Mouse (Mus musculus) bone marrow macrophage, adult 2 months (primary cell): ENCODE measurements around the gene Bmper. TPM values are rescaled to one million over a fixed set of nuclear protein-coding genes. Genes with fewer than 3 reads are reported as not detected.

Source experiments
- H3K27ac ChIP-seq: 2 replicates; pipeline ENCODE4 v1.5.1; 2012; ENCODE audit warnings: low read depth, low read length; ENCODE audit not compliant: insufficient read depth
- H3K4me1 ChIP-seq: 2 replicates; pipeline ENCODE4 v1.6.1; 2012; ENCODE audit warnings: low read length; ENCODE audit not compliant: control insufficient read depth, insufficient read depth
- H3K4me3 ChIP-seq: 2 replicates; pipeline ENCODE4 v1.5.1; 2012; ENCODE audit warnings: mild to moderate bottlenecking, low read length, moderate library complexity; ENCODE audit not compliant: insufficient read depth
- CTCF ChIP-seq: IDR thresholded peaks from 2 replicates; pipeline ENCODE4 v1.5.1; 2012; ENCODE audit warnings: low read depth, mild to moderate bottlenecking, low read length, moderate library complexity
- POLR2A ChIP-seq: IDR thresholded peaks from 2 replicates; pipeline ENCODE4 v1.6.1; 2012; ENCODE audit warnings: mild to moderate bottlenecking, low read depth, low read length, borderline replicate concordance
- polyA plus RNA-seq: library from polyadenylated mRNA; stranded (reverse); fragments of >200 nt; gene quantifications from 2 replicates; pipeline ENCODE4 v1.2.4, GENCODE M21; 2012; ENCODE audit not compliant: missing spikeins, insufficient read depth, insufficient read length

The Bmper gene
- polyA plus RNA-seq, 1 experiment = not detected

DNA sequence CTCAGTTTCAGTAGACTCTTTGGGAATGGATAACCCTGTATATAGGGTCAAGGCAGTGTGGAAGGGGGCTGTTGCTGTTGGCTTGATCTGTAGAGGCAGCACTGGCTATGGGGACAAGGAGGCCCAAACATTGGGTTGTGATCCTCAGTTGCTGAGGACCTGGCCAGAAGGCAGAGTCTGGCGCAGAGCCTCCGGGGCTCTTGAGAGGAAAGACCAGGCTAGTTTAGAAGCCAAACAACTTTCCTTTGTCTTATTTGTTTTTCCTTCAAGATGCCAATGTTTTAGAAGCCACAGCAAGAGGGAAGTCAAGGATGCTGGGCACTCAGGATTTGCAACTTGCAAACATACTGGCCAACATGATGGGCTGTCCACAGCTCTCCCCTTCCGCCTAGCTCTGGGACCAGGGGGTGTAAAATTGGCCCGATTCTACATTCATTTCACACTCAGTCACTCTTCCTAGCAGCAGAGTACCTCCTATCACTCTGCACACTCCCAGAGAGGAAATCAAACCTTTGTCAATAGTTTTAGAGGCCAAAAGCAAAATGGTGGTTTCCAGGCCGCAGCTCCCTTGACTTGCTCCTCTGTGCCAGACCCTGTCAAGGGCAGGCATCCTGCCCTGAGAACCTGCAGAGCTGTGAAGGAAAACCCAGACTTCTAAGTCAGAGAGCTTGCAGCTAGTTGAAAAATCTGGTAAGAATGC is 92.9 kb downstream of the Bmper start:
- no peak for TF ChIP-seq POLR2A
- Histone ChIP-seq H3K27ac (no peak overlapping the region), H3K4me1 (no peaks in the 10 kb centered on the region), H3K4me3 (no peak overlapping the region)

DNA sequence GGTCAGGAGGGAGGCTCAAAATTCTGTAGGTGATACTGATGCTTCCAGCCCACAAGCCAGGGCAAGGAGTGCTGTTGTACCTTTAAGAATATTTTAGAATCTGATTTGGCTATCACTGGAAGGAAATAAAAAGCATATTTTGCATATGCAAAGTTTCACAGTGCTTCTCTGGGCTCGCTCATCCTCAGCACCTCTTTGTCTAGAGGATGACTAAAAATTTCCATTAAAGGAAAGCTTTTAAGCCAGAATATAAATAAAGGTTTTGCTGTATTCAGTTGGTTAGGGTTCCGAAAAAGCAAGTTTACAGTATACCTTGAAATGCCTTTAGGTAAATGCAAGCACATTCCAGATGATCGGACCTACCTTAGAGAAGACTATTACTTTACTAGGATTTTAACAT is 105.0 kb downstream of the Bmper start:
- H3K4me1 ChIP-seq = no peaks in the 10 kb centered on the region
- TF ChIP-seq POLR2A (no peak), CTCF (no peak)
- no peak overlapping the region for H3K4me3 ChIP-seq
- H3K27ac ChIP-seq = no peak overlapping the region

DNA sequence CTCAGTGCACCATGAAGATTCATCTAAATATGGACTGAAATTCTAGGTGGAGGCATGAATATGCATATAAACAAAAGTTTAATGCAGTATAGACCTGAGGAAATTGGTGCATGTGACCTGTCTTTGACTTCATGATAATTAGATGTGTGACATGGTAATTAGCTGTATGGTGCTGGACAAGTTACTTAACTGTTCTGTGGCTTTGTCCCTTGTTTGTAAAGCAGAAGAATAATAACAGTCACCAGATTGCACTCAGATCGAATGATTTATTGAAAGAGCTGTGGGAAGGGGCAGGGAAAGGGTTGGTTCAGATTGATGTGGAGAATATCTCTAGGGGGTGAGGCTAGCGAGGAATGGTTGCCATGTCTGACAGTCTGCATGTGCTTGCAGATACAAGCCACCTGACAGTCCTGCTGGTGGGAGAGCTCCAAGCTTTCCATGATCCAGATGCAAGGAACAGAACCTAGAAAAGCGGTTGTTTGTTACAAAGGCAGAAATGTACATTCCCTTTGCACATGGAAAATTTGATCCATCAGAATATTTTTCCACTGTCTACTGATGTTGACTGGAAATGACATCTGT is 110.3 kb downstream of the Bmper start:
- Histone ChIP-seq H3K4me1 (no peaks in the 10 kb centered on the region), H3K27ac (no peak overlapping the region), H3K4me3 (no peak overlapping the region)
- no peak for TF ChIP-seq POLR2A
- no peak for TF ChIP-seq CTCF

DNA sequence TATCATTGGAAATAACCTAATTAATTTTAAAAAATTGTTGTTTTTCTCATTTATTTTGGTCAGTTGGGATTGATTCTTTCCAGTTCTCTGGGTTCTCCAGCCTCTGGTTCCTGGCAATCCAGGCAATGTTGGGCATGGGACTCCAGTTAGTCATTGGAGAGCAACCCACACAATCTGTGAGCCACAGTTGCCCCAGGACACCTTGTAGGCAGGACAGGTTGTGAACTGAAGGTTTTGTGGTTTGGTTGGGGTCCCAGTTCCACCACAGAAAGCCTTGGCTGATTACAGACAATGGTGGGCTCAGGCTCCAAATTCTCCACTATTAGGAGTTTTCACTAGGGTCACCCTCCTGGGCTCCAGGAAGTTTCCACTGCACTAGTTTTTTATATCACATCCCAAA is 117.7 kb downstream of the Bmper start:
- no peak for TF ChIP-seq POLR2A
- no peak for TF ChIP-seq CTCF
- Histone ChIP-seq H3K27ac (no peak overlapping the region), H3K4me3 (no peak overlapping the region), H3K4me1 (no peaks in the 10 kb centered on the region)

DNA sequence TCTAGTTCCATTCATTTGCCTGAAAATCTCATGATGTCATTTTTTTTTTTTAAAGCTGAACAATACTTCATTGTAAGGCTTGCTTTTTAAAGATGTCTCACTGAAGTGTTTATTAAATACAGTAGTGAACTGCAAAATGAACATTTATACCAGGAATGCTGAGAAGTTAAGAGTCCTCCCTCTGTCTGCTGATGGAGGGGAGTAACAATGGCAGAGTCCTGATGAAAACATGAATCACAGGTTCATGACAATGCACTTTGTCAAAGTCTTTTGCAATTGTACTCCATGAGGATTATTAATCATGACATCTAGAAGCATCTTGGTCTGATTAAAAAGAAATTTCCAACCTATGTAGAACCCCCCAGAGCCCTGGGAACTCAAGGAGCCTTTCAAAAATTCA is 118.4 kb downstream of the Bmper start:
- Histone ChIP-seq H3K4me1 (no peaks in the 10 kb centered on the region), H3K27ac (no peak overlapping the region), H3K4me3 (no peak overlapping the region)
- TF ChIP-seq POLR2A = no peak
- TF ChIP-seq CTCF = no peak

DNA sequence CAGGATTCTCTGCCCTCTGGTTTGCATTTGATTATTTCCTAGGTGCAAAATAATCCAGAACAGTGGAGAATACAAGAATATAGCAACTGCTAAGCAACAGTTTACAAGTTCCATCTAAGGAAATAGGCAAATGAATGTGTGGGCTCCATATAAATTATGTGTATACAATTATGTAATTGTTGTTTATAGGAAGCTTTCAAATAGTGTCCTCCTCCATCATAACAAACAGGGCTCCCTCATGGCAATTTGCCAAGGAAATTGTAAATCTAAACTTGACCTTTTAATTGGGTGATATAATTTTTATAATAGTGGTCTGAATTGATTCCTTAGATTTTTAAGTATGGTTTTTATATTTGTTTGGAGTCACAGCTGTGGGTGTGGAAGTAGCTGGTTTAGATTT is 121.5 kb downstream of the Bmper start:
- Histone ChIP-seq H3K4me3 (no peak overlapping the region), H3K27ac (no peak overlapping the region), H3K4me1 (no peaks in the 10 kb centered on the region)
- TF ChIP-seq POLR2A (no peak), CTCF (no peak)

DNA sequence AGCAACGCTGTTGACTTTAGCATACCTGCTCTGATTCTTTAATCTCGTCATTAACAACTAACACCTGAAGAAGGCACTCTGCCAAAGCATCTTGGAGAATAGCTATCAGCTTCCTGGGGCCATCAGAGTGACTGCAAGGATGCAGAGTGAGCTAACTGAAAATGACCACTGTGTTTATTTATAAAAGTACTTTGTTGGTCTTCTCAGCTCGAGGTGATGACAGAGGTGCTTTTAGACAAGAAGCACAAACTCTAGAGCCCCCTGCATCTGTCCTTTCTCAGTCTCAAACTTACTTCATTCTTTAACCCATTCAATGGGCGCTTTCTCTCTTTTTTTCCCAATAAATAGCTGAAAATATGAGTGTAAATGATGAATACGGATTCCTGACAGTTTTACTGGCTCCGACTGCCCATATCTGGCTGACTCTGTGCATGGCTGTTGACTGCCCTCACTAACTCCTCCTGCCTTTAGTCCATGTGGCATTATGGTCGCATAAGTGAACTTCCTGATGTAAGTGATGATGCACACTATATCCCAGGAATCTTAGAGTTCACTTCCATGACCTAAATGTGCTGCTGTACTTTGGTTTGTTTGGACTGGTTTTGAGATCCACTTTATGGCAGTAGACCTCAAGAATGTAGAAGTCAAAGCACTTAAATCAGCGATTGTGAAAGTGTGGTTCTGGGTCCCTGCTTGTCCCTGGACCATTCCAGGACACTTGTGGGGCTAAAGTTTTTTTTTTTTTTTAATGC is 122.4 kb downstream of the Bmper start:
- H3K4me3 ChIP-seq = no peak overlapping the region
- TF ChIP-seq POLR2A (no peak), CTCF (no peak)
- no peaks in the 10 kb centered on the region for H3K4me1 ChIP-seq
- H3K27ac ChIP-seq = no peak overlapping the region

DNA sequence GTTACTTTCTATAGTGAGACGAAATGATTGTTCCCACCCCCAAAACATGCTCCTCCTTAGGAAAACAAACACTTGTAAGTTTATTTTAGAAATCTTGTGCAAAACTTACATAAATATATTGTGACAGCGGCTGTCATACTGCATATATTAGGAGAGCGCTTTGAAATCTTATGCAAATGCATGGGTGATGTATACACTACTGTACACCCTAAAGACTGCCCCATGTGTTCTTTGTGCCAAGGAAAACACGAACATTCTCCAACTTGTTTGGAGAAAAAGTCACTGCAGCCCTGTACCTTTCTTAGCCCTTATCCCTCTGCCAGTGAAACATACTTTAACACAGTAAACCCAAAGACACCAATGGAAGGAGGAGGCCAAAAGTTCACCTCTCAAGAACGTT is 126.7 kb downstream of the Bmper start:
- H3K27ac ChIP-seq = no peak overlapping the region
- peaks cover 5% of the 10 kb centered on the region for H3K4me1 ChIP-seq
- no peak overlapping the region for H3K4me3 ChIP-seq
- TF ChIP-seq CTCF (no peak), POLR2A (no peak)

DNA sequence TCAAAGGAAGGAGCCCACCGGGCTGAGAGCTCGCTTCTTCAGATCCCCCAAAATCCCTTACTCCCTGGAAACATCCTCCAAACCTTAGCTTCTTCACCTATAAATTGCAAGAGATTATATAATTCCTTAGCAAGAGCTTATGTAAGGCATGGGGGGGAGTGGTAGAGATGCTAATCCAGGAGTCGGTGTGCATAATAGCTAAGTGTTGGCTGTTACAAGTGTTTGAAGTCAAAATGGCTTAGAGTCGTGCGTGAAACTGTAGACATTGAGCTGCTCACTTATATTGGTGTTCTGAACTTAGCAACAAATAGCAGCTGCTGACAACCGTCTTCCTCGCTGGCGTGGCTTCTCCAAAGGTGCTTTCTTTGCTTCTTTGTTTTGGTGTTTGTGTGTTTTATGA is 128.5 kb downstream of the Bmper start:
- TF ChIP-seq CTCF = no peak
- no peak for TF ChIP-seq POLR2A
- peaks cover 5% of the 10 kb centered on the region for H3K4me1 ChIP-seq
- H3K4me3 ChIP-seq = no peak overlapping the region
- no peak overlapping the region for H3K27ac ChIP-seq

DNA sequence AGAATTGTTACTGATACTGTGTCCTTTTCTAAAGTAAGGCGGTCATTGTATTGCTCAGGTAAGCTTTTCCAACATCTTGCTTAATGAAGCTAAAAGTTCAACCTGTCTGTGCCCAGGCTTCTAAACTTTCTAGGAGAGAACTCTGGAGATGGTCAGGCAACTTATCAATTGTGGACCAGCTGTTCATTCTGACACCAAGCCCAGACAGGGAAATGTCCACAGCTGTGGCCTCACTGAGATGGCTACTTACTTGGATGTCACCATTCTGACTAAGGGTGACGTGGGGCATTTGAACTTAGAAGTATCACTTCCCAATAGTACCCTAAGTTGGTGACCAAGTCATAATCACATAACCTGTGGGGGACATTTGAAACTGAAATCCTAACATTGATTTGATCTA is 129.5 kb downstream of the Bmper start:
- no peak overlapping the region for H3K4me3 ChIP-seq
- no peak for TF ChIP-seq CTCF
- no peak for TF ChIP-seq POLR2A
- H3K27ac ChIP-seq = no peak overlapping the region

DNA sequence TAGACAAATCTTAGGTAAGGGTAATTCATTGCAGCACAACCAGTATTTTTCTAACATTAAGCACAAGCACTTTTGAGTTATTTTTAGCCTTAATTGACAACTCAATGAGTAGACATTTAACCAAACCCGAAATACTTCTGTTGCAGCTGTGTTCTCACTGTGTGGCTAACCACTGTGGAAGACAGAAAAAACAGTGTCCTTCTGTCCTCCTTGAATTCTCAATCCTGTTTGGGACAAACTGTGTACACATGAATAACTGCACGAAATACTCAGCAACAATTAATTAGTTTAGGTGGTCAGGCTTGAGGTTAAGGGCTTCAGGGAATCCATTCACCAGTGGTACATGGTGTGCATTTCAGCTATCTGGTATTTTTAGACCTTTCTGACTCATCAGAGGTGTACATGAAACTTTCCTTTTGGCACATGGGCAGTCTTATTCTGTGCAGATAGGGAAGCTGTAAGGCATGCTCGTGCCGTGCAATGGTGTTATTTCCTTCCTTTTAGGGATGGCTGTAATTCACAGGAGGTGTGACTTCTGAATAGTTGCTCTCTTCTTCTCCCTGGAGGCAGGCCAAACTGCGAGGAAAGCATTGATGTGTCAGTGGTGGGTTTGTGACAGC is 131.4 kb downstream of the Bmper start:
- no peak overlapping the region for H3K27ac ChIP-seq
- no peak for TF ChIP-seq POLR2A
- no peak for TF ChIP-seq CTCF
- H3K4me3 ChIP-seq = no peak overlapping the region
- H3K4me1 ChIP-seq = peaks cover 5% of the 10 kb centered on the region

More for the DNA sequence above, 129.5 kb downstream of the Bmper start:
- H3K4me1 ChIP-seq = peaks cover 5% of the 10 kb centered on the region
